Mouse (Mus musculus): ENCODE data around the gene Zc3hav1l. TPM values are rescaled to one million over a fixed set of nuclear protein-coding genes. Genes with fewer than 3 reads are reported as not detected.

Zc3hav1l gene
- total RNA-seq (2023): 0.93 and 1.5 TPM in 2 replicates

GRCm38 (mm10) chr6:38298761-38299401 lies at the start of gene Zc3hav1l:
Gene Zc3hav1l (minus strand): TSS chr6:38299259.

GRCm38 (mm10) chr6:38253736-38254641 lies 45.1 kb downstream of the Zc3hav1l start, which contains the start of gene D630045J12Rik:
Gene D630045J12Rik (minus strand): TSS chr6:38254009.

Other genes with a start within 250 kb of the Zc3hav1l start
- gene Tmem213, start 190.0 kb downstream of the Zc3hav1l start, total RNA-seq (2023): not detected in 2 replicates
- not detected in 2 replicates for gene Atp6v0a4, start 174.7 kb downstream of the Zc3hav1l start, total RNA-seq (2023)
- gene D630045J12Rik, start 45.2 kb downstream of the Zc3hav1l start, total RNA-seq (2023): 0.06 and 0.07 TPM in 2 replicates
- gene Zc3hav1, start 55.3 kb upstream of the Zc3hav1l start, total RNA-seq (2023): 123 and 149 TPM in 2 replicates
- 0.09 and 0.32 TPM in 2 replicates for gene Ttc26, start 82.2 kb upstream of the Zc3hav1l start, total RNA-seq (2023)
- gene Ubn2, start 134.7 kb upstream of the Zc3hav1l start, total RNA-seq (2023): 18.9 and 30.8 TPM in 2 replicates
- 14.5 and 17.5 TPM in 2 replicates for gene Fmc1, start 234.2 kb upstream of the Zc3hav1l start, total RNA-seq (2023)